Mouse (Mus musculus) lung, adult 2 months (tissue): Measurements from ENCODE around the gene Krt9. TPM values are rescaled to one million over a fixed set of nuclear protein-coding genes. Genes with fewer than 3 reads are reported as not detected.

Source experiments
- DNase-seq: peaks from one replicate; pipeline ENCODE4 v3.0.0; 2022
- H3K4me1 ChIP-seq: fragments of 200-500 bp; 2 replicates; pipeline ENCODE4 v1.6.1; 2011; ENCODE audit warnings: low read length; ENCODE audit not compliant: control insufficient read depth, insufficient read depth
- H3K4me3 ChIP-seq: fragments of 200-500 bp; replicated peaks from 2 replicates; pipeline ENCODE3; 2011; ENCODE audit warnings: low read depth, mild to moderate bottlenecking, control low read depth, low read length; ENCODE audit errors: extremely low read depth
- CTCF ChIP-seq: fragments of 200-500 bp; IDR thresholded peaks from 2 replicates; pipeline ENCODE4 v1.5.1; 2011; ENCODE audit warnings: mild to moderate bottlenecking, low read length, control low read depth; ENCODE audit not compliant: insufficient read depth
- POLR2A ChIP-seq: fragments of 200-500 bp; IDR thresholded peaks from 2 replicates; pipeline ENCODE4 v1.6.1; 2011; ENCODE audit warnings: low read depth, mild to moderate bottlenecking, control low read depth, low read length, borderline replicate concordance; ENCODE audit errors: extremely low read depth
- WGBS: fragments of 180-500 bp; shearing (Covaris S2); methylation state at CpG from one replicate; pipeline ENCODE4 v1.1.7; 2018; 5-methylcytosine and 5-hydroxymethylcytosine counted together
- polyA plus RNA-seq: library from polyadenylated mRNA; depleted of rRNA; stranded (reverse); fragments of >200 nt; gene quantifications from 2 replicates; pipeline ENCODE4 v1.2.3, GENCODE M21; 2012

The Krt9 gene
- polyA plus RNA-seq, 1 experiment = not detected

DNA sequence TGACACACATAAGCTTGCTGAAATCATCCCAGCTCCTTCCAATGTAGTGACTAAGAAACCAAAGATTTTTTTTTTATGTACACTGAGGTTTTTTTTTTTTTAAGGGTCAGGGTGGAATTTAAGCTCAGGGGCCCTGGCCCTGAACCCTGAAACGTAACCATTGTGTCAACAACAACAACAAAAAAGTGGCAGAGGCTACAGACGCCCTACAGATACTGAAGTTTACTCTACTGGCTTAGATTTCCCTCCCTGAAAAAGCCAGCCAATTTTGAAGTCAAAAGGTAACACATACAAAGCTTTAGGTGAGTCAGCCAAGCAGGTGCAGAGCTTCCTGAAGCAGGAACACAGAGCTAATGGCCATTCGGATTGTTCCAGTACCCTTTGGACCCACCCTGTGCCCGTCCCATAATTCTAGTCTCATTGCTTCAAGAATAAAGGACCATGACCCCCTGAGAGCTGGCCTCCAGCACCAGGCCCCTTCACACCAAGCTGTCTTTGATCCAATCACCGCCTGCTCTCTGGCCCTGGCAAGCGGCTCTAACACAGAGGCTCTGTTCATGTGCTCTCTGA lies 35.1 kb downstream of the Krt9 start:
- TF ChIP-seq CTCF (no peak), POLR2A (no peak)
- no peak overlapping the region for H3K4me3 ChIP-seq
- no peak for DNase-seq
- 60% methylated on average over 6 of the region's 6 CpGs for WGBS
- H3K4me1 ChIP-seq = no peaks in the 10 kb centered on the region

DNA sequence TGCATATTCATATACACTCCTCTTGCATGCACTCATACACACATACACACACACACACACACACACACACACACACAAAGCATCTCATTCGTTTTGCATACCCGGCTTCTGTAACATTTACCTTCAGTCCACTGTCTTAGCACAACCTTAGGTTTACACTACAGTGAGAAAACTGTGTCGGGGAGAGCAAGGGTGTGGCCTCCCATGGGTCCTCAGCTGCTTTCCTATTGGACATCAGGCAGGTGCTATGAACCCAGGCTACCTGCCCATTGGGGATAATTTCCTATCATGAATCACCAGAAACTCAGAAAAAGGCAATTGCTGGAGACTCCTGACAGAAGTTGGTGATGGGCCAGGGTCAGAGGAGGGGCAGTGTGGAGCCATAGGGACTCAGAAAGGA lies 35.7 kb downstream of the Krt9 start:
- DNase-seq = no peak
- Histone ChIP-seq H3K4me3 (no peak overlapping the region), H3K4me1 (no peaks in the 10 kb centered on the region)
- 58% methylated on average over 3 of the region's 3 CpGs for WGBS
- TF ChIP-seq POLR2A (no peak), CTCF (no peak)

DNA sequence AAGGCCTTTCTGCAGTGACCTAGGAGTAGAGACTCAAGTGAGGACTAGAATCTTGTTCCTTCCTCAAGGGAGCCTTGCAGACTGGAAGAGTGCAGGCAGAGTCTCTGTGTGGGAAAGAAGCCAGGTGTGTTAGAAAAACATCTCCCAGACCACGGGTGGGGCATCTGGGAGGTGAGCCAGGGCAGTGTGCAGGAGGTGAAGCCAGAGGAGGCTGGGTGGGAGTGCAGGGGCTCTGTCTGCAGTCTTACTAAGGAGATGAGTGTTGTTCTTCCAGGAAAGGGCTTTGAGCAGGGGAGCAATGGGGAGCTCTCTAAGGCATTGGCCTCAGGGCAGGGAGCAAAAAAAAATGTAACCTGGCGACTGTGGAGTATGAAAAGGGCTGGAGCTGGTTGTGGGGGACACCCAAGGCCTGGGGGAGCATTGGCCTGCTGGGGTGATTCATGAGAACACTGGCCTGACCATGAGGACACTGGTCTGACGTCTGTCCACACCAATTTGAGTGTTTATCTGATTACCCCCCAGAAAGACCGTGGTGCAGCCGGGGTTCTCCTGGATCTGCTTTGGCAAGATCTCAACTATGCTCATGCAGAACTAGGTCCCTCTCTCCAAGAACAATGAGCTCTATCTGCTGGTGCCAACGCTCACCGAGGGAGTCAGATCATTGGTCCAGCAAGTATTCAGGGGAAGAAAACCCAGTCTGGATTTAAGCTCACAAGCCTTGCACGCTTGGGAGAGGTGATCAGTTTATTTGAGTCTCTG lies 37.4 kb downstream of the Krt9 start:
- WGBS = 40% methylated on average over 8 of the region's 8 CpGs
- TF ChIP-seq CTCF (no peak), POLR2A (no peak)
- H3K4me1 ChIP-seq = no peaks in the 10 kb centered on the region
- H3K4me3 ChIP-seq = no peak overlapping the region
- no peak for DNase-seq

DNA sequence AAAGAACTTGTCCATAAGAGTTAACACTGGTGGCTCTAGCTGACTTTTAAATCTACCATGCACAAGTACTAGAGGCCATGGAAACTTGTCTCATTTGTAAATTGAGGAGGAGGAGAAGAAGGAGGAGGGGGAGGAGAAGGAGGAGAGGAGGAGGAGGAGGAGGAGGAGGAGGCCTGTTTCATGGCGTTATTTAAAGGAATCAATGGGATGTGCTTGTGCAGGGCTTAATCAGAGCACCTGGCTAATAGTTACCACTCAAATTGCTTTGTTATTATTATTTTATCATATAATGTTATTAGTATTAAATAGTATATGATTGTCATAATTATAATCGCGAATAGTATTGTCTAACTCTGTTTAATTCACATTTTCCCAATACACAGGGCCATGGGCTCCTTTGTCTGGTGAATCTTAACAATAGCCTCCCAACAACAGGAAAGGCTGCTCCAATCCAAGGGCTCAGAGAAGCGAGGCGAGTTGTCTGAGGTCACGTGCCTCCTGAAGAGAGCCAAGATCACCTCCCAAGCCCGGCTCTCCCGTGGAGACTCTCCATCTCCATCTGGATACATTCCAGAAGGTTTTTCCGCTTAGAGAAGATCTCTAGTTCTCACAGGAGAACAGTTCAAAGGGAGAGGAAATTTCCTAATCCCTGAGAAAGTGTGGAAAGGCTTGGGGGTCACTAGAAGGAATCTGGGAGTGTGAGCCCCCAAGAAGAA lies 44.3 kb downstream of the Krt9 start, which contains the start of gene Krt19:
TSS of gene Krt19 (minus strand) at position 51 of the 716 bp plus-strand sequence.
- no peak for DNase-seq
- no peak within 1 kb of the TSS for H3K4me3 ChIP-seq
- TF ChIP-seq CTCF (no peak), POLR2A (no peak)
- 38% methylated on average over 9 of the region's 9 CpGs for WGBS
- H3K4me1 ChIP-seq = no peaks in the 10 kb centered on the region

DNA sequence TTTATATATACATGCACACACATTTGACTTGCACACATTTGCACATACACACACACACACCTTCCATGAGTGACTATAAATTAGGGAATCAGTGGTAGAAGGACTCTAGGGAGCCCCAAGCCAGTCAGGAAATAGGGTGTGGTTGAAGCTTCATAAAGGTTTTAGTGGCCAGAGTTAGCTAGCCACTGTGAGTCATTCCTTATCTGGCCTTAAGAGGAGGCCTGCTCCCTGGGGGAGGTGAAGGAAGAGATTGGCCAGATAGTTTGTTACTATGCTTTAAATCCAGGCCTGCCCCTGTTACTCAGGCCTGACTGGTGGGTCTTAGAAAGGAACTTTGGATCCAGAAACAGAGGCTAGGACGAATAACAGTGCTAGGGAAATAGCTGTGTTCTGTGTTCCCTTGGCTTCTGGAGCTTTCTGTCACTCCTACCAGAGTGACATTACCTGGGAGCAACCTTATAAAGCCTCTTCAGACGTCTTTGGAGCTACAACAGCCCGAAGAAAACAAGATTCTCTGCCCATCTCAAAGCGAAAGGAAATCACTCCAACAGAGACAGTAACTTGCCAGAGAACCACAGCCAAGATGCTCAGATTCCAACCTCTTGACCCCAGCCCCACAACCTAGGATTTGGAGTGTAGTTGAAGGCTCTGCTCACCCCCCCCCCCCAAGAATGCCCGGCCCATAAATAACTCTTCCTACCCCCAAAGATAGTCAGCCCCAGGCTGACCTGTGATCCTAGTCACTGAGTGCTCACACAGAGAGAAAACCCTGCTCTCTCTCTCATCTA lies 45.3 kb downstream of the Krt9 start:
- Histone ChIP-seq H3K4me3 (no peak overlapping the region), H3K4me1 (no peaks in the 10 kb centered on the region)
- no peak for DNase-seq
- TF ChIP-seq CTCF = no peak
- TF ChIP-seq POLR2A = no peak
- whole genome bisulfite sequencing = 55% methylated on average over 5 of the region's 5 CpGs

DNA sequence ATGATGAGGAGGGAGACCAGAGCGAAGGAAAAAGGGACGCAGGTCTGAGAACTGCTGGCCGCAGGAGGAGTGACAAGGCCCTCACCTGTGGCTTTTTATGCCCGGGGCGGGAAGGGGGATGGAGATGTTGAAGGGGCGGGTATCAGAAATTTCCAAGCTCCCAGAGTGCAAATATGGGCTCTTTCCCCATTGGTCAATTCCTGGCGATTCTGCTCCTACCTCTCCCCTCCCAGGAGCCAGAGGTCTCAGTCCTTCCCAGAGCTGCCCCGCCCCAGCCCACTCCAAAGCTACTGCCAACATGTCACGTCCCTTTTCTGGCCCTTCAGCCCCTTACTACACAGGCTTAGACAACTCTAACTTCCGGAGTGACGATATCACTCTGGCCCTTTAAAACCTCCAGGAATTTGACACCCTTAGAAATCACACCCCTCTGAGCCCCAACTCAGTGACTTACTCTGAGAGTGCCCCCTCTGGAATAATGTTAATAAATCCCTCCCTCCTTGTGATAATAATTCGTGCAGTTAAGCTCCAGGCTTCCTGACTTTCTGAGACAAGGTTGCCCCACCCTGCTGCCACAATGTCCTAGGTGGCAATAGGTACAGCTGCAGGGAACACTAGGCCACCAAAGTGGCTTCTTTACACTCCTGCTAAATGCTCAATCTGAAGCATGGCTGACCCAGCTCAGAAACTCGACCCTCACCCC lies 47.0 kb downstream of the Krt9 start:
- DNase-seq = peak; percentile 78
- TF ChIP-seq POLR2A (peak; percentile 93; the same call in 1 of the 2 replicates), CTCF (no peak)
- Histone ChIP-seq H3K4me3 (peak overlapping the region; percentile 78), H3K4me1 (no peaks in the 10 kb centered on the region)
- 3% methylated on average over 13 of the region's 13 CpGs for whole genome bisulfite sequencing

DNA sequence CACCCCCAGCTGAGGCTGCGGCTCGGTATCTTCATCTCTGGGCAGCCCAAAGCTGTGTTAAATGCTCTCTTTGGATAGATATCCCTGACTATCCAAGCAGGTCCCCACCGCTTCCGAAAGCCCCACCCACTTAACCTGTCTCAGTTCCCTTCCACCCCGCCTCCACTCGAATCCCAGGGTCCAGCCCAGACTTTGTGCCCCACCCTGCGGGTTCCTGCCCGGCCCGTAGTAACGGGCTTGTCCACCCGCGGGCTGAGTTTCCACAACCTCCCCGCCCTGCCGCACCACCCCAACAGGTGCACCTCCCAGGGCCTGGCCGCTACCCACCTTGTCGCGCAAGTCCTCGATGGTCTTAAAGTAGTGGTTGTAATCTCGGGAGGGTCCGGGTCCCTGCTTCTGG lies 47.9 kb downstream of the Krt9 start:
- peak; percentile 75 for DNase-seq
- 3% methylated on average over 20 of the region's 20 CpGs for WGBS

DNA sequence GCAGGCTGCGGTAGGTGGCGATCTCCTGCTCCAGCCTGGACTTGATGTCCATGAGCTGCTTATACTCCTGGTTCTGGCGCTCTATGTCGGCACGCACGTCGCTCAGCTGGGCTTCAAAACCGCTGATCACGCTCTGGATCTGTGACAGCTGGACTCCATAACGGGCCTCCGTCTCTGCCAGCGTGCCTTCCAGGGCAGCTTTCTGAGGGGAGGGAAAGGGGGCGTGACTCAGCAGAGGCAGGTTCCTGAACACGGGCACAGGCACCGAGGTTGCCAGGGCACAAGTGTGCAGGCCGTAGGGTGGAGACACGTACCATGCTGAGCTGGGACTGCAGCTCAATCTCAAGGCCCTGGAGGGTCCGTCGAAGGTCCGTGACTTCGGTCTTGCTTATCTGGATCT lies 52.1 kb downstream of the Krt9 start:
- 74% methylated on average over 21 of the region's 21 CpGs for WGBS
- no peak for DNase-seq
- Histone ChIP-seq H3K4me1 (no peaks in the 10 kb centered on the region), H3K4me3 (no peak overlapping the region)
- no peak for TF ChIP-seq CTCF
- no peak for TF ChIP-seq POLR2A

More for the DNA sequence above, 47.9 kb downstream of the Krt9 start:
- peak; percentile 24; the same call in 1 of the 2 replicates for TF ChIP-seq POLR2A
- TF ChIP-seq CTCF = no peak
- Histone ChIP-seq H3K4me1 (no peaks in the 10 kb centered on the region), H3K4me3 (peak overlapping the region; percentile 78)

DNA sequence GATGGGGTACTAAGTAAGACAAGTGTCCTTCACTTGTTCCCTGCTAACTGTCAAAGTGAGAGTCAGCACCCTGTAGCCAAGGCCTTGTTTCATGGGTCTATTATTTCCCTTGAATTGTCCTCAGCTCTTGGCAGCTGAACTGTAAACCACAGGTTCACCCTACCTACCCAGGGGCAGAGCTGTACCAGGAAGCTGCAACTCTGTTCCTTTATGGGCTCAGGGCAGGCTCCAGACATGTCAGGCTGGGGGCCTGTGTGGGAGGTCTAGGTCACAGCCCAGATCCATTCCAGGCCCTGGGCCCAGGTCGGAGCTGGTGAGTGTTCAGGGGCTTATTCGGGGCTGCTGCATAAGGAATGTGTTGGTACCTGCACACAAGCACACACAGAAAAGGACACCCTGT lies 53.7 kb downstream of the Krt9 start:
- TF ChIP-seq POLR2A = no peak
- no peak for TF ChIP-seq CTCF
- Histone ChIP-seq H3K4me1 (no peaks in the 10 kb centered on the region), H3K4me3 (no peak overlapping the region)
- no peak for DNase-seq
- 63% methylated on average over 2 of the region's 2 CpGs for WGBS
